Mouse (Mus musculus) bone marrow, adult 2 months (tissue): ENCODE results near the gene Gcdh.

Experiments used
- CTCF ChIP-seq: fragments of 200-500 bp; IDR thresholded peaks from 2 replicates; pipeline ENCODE4 v1.5.1; 2011; ENCODE audit warnings: low read length, control low read depth; ENCODE audit not compliant: control insufficient read depth, insufficient read depth
- POLR2A ChIP-seq: fragments of 200-500 bp; IDR thresholded peaks from 2 replicates; pipeline ENCODE4 v1.6.1; 2011; ENCODE audit warnings: low read depth, mild to moderate bottlenecking, control low read depth, low read length, borderline replicate concordance; ENCODE audit not compliant: control insufficient read depth

DNA sequence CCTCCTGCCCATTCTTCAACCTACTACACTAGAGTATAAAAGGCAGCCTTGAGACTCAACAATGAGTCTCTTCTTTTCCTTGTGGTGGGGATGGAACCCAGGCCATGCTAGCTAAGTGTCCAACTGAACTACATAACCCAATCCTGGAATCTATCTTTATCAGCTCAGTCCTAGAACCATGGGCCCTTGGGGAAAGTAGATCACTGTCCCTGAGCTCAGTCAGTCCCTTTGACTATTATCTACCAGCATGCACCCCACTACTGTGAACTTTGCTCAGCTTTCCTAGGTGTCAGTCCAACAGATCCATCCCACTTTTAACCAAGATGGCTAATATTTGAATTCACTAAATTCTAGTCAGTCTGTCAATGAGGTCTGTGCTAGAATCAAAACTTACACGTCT lies 52.2 kb downstream of the Gcdh start:
- TF ChIP-seq CTCF (no peak), POLR2A (no peak)
